Comparison of ENCODE assay signal across 17 mouse cellular contexts in genomic region chr16:4037690-4038089, GRCm38 (mm10).
"Had no signal": no experiment of that assay in that cellular context is flagged by ENCODE, and none has a peak within 500 bp of the region (broad histone marks: within the 10 kb centered on the region; RNA-seq: fewer than 3 reads in every experiment).

No protein-coding gene starts in this region.

- H3K27me3 ChIP-seq: liver, embryonic 13.5 days; midbrain, embryonic 12.5 days; neural tube, embryonic 13.5 days had no signal

- H3K9ac ChIP-seq: liver, embryonic 13.5 days; midbrain, embryonic 12.5 days; neural tube, embryonic 13.5 days had no signal

- H3K4me3 ChIP-seq: left cerebral cortex, adult 2 months; liver, embryonic 13.5 days; midbrain, embryonic 12.5 days; myocyte; neural tube, embryonic 13.5 days had no signal

- DNase-seq: layer of hippocampus, postnatal 36 days; liver, embryonic 13.5 days; lung, adult 2 months; lung, postnatal 14 days; lung, postnatal 4 days; retina, postnatal 1 day; right cerebral cortex, postnatal 25 days; thymus, adult 2 months; thymus, postnatal 14 days; thymus, postnatal 4 days had no signal

- ATAC-seq: hindbrain, embryonic 16.5 days; midbrain, embryonic 16.5 days had no signal

- H3K4me1 ChIP-seq: midbrain, embryonic 12.5 days; neural tube, embryonic 13.5 days had no signal

- H3K27ac ChIP-seq: left cerebral cortex, adult 2 months; liver, embryonic 13.5 days; midbrain, embryonic 12.5 days; neural tube, embryonic 13.5 days; stomach, postnatal 0 days had no signal

- H3K4me2 ChIP-seq: liver, embryonic 13.5 days; midbrain, embryonic 12.5 days; neural tube, embryonic 13.5 days had no signal

- H3K9me3 ChIP-seq: liver, embryonic 13.5 days; midbrain, embryonic 12.5 days; neural tube, embryonic 13.5 days had no signal
